Mouse (Mus musculus) cortical plate, adult 2 months (tissue): ENCODE results near the gene Mia.

Experiments
- CTCF ChIP-seq: fragments of 200-500 bp; IDR thresholded peaks from 2 replicates; pipeline ENCODE4 v1.5.1; 2011; ENCODE audit warnings: mild to moderate bottlenecking, control low read depth, low read length; ENCODE audit not compliant: insufficient read depth; ENCODE audit errors: extremely low read depth
- POLR2A ChIP-seq: fragments of 200-500 bp; IDR thresholded peaks from 2 replicates; pipeline ENCODE4 v1.6.1; 2011; ENCODE audit warnings: mild to moderate bottlenecking, low read length, control low read depth; ENCODE audit not compliant: insufficient read depth; ENCODE audit errors: extremely low read depth

DNA sequence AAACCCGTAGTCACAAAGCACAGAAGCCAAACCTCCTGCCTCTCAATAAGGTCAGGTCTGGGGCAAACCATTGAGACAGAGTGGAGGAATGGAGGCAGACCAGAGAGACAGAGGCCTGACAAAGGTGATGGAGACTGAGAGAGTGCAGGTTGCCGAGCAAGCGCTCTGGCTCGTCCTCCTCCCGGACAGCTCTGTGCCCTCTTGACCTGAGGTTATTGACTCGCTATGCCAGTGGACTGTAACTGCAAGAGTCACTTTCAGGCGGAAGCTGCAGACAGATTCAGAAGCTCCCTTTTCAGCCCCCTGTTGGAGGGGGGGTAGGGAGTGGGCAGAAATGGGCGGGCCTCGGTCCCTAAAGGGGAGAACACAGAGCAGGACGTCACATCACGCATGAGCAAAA, 39.0 kb upstream of the Mia start:
- no peak for TF ChIP-seq CTCF
- TF ChIP-seq POLR2A: no peak
